Mouse (Mus musculus) erythroid progenitor cell, adult 5-6 weeks (primary cell): ENCODE data around the gene Ptk7. TPM values are rescaled to one million over a fixed set of nuclear protein-coding genes. Genes with fewer than 3 reads are reported as not detected.
A peak's percentile ranks its signal among the peaks of the same experiment; 100 is the strongest.

ENCODE experiments used
- ATAC-seq: replicated peaks from 2 replicates; pipeline ENCODE4 v1.8.0; 2016; ENCODE audit warnings: moderate number of reproducible peaks, mild to moderate bottlenecking, moderate TSS enrichment, inconsistent platforms; ENCODE audit not compliant: poor library complexity, low FRiP score, severe bottlenecking
- total RNA-seq, 2 experiments: library from RNA; stranded (forward) in 1 of 2; stranded (reverse) in 1 of 2; fragments of 150-400 nt in 1 of 2; fragments of 186-747, 209-891 nt in 1 of 2; gene quantifications; 2 replicates each; pipeline versions ENCODE4 v1.2.3 to v1.2.4; 2015 to 2017; ENCODE audit warnings: low replicate concordance in 2 of 2

Gene Ptk7
- total RNA-seq, 2 experiments from 2014 or later, result 0.30 TPM; not detected in 1

GRCm38 (mm10) chr17:46545813-46546564, 83.3 kb downstream of the Ptk7 start, which contains the start of gene Cul9:
Gene Cul9 (minus strand): TSS chr17:46546388.
- no peak for ATAC-seq

GRCm38 (mm10) chr17:46543661-46544060, 85.6 kb downstream of the Ptk7 start:
- no peak for ATAC-seq

GRCm38 (mm10) chr17:46525579-46526307, 103.6 kb downstream of the Ptk7 start:
- ATAC-seq, result peak; percentile 78

- no peak for ATAC-seq
Observed at GRCm38 (mm10) chr17:46525065-46525464, 104.2 kb downstream of the Ptk7 start.

GRCm38 (mm10) chr17:46521963-46522668, 107.2 kb downstream of the Ptk7 start:
- no peak for ATAC-seq

GRCm38 (mm10) chr17:46521174-46521573, 108.1 kb downstream of the Ptk7 start:
- ATAC-seq, result no peak

GRCm38 (mm10) chr17:46520385-46520979, 108.8 kb downstream of the Ptk7 start:
- no peak for ATAC-seq

- ATAC-seq, result no peak
Observed at GRCm38 (mm10) chr17:46519971-46520370, 109.3 kb downstream of the Ptk7 start.

Other genes with a start within 250 kb of the Ptk7 start
- 0.72 and 8.8 TPM in 2 replicates for gene Zfp318, start 245.8 kb downstream of the Ptk7 start, total RNA-seq (2015; ENCODE audit: low replicate concordance)
- gene Zfp318, start 245.8 kb downstream of the Ptk7 start, total RNA-seq (2017; ENCODE audit: low replicate concordance), result 3.3 and 10.1 TPM in 2 replicates
- not detected in 2 replicates for gene Crip3, start 200.6 kb downstream of the Ptk7 start, total RNA-seq (2015; ENCODE audit: low replicate concordance)
- not detected in 2 replicates for gene Crip3, start 200.6 kb downstream of the Ptk7 start, total RNA-seq (2017; ENCODE audit: low replicate concordance)
- gene Slc22a7, start 191.0 kb downstream of the Ptk7 start, total RNA-seq (2015; ENCODE audit: low replicate concordance), result not detected in 2 replicates
- gene Slc22a7, start 191.0 kb downstream of the Ptk7 start, total RNA-seq (2017; ENCODE audit: low replicate concordance), result not detected in 2 replicates
- gene Ttbk1, start 141.8 kb downstream of the Ptk7 start, total RNA-seq (2015; ENCODE audit: low replicate concordance), result not detected in 2 replicates
- not detected in 2 replicates for gene Ttbk1, start 141.8 kb downstream of the Ptk7 start, total RNA-seq (2017; ENCODE audit: low replicate concordance)
- 3.8 and 5.0 TPM in 2 replicates for gene Dnph1, start 132.8 kb downstream of the Ptk7 start, total RNA-seq (2015; ENCODE audit: low replicate concordance)
- 0.64 and 1.9 TPM in 2 replicates for gene Dnph1, start 132.8 kb downstream of the Ptk7 start, total RNA-seq (2017; ENCODE audit: low replicate concordance)
- 0.42 and 5.8 TPM in 2 replicates for gene Cul9, start 83.1 kb downstream of the Ptk7 start, total RNA-seq (2015; ENCODE audit: low replicate concordance)
- gene Cul9, start 83.1 kb downstream of the Ptk7 start, total RNA-seq (2017; ENCODE audit: low replicate concordance), result 0.26 TPM in 1 of 2 replicates, not detected in the other
- gene Srf, start 73.3 kb downstream of the Ptk7 start, total RNA-seq (2015; ENCODE audit: low replicate concordance), result 12.2 and 23.8 TPM in 2 replicates
- gene Srf, start 73.3 kb downstream of the Ptk7 start, total RNA-seq (2017; ENCODE audit: low replicate concordance), result 7.2 and 9.9 TPM in 2 replicates
- gene Klc4, start 16.5 kb upstream of the Ptk7 start, total RNA-seq (2015; ENCODE audit: low replicate concordance), result 1.3 and 2.9 TPM in 2 replicates
- 4.5 and 5.5 TPM in 2 replicates for gene Klc4, start 16.5 kb upstream of the Ptk7 start, total RNA-seq (2017; ENCODE audit: low replicate concordance)
- gene Mrpl2, start 16.7 kb upstream of the Ptk7 start, total RNA-seq (2015; ENCODE audit: low replicate concordance), result 5.8 and 10.9 TPM in 2 replicates
- gene Mrpl2, start 16.7 kb upstream of the Ptk7 start, total RNA-seq (2017; ENCODE audit: low replicate concordance), result 12.5 and 13.3 TPM in 2 replicates
- 1.7 TPM in 1 of 2 replicates, not detected in the other for gene Cul7, start 20.8 kb upstream of the Ptk7 start, total RNA-seq (2015; ENCODE audit: low replicate concordance)
- gene Cul7, start 20.8 kb upstream of the Ptk7 start, total RNA-seq (2017; ENCODE audit: low replicate concordance), result 0.30 and 0.39 TPM in 2 replicates
- 2.5 TPM in 1 of 2 replicates, not detected in the other for gene Rrp36, start 44.8 kb upstream of the Ptk7 start, total RNA-seq (2015; ENCODE audit: low replicate concordance)
- gene Rrp36, start 44.8 kb upstream of the Ptk7 start, total RNA-seq (2017; ENCODE audit: low replicate concordance), result 8.6 and 23.7 TPM in 2 replicates
- gene Mea1, start 49.3 kb upstream of the Ptk7 start, total RNA-seq (2015; ENCODE audit: low replicate concordance), result 15.1 and 22.6 TPM in 2 replicates
- 4.2 and 10.9 TPM in 2 replicates for gene Mea1, start 49.3 kb upstream of the Ptk7 start, total RNA-seq (2017; ENCODE audit: low replicate concordance)
- 16.9 and 23.1 TPM in 2 replicates for gene Klhdc3, start 51.4 kb upstream of the Ptk7 start, total RNA-seq (2015; ENCODE audit: low replicate concordance)
- 5.1 and 17.2 TPM in 2 replicates for gene Klhdc3, start 51.4 kb upstream of the Ptk7 start, total RNA-seq (2017; ENCODE audit: low replicate concordance)
- gene Ppp2r5d, start 75.6 kb upstream of the Ptk7 start, total RNA-seq (2015; ENCODE audit: low replicate concordance), result 15.1 and 18.4 TPM in 2 replicates
- 17.1 and 22.8 TPM in 2 replicates for gene Ppp2r5d, start 75.6 kb upstream of the Ptk7 start, total RNA-seq (2017; ENCODE audit: low replicate concordance)
- gene Pex6, start 82.0 kb upstream of the Ptk7 start, total RNA-seq (2015; ENCODE audit: low replicate concordance), result 1.1 TPM in 1 of 2 replicates, not detected in the other
- 1.8 and 4.2 TPM in 2 replicates for gene Pex6, start 82.0 kb upstream of the Ptk7 start, total RNA-seq (2017; ENCODE audit: low replicate concordance)
- not detected in 2 replicates for gene Gnmt, start 99.7 kb upstream of the Ptk7 start, total RNA-seq (2015; ENCODE audit: low replicate concordance)
- not detected in 2 replicates for gene Gnmt, start 99.7 kb upstream of the Ptk7 start, total RNA-seq (2017; ENCODE audit: low replicate concordance)
- 3.4 and 3.6 TPM in 2 replicates for gene Cnpy3, start 122.7 kb upstream of the Ptk7 start, total RNA-seq (2015; ENCODE audit: low replicate concordance)
- gene Cnpy3, start 122.7 kb upstream of the Ptk7 start, total RNA-seq (2017; ENCODE audit: low replicate concordance), result 7.2 and 7.7 TPM in 2 replicates
- not detected in 2 replicates for gene Ptcra, start 134.2 kb upstream of the Ptk7 start, total RNA-seq (2015; ENCODE audit: low replicate concordance)
- gene Ptcra, start 134.2 kb upstream of the Ptk7 start, total RNA-seq (2017; ENCODE audit: low replicate concordance), result not detected in 2 replicates
- gene 2310039H08Rik, start 143.1 kb upstream of the Ptk7 start, total RNA-seq (2015; ENCODE audit: low replicate concordance), result 7.2 and 15.1 TPM in 2 replicates
- gene 2310039H08Rik, start 143.1 kb upstream of the Ptk7 start, total RNA-seq (2017; ENCODE audit: low replicate concordance), result 1.8 and 4.2 TPM in 2 replicates
- gene Rpl7l1, start 153.2 kb upstream of the Ptk7 start, total RNA-seq (2015; ENCODE audit: low replicate concordance), result 29.9 and 35.6 TPM in 2 replicates
- 25.2 and 69.6 TPM in 2 replicates for gene Rpl7l1, start 153.2 kb upstream of the Ptk7 start, total RNA-seq (2017; ENCODE audit: low replicate concordance)
- 28.8 and 64.6 TPM in 2 replicates for gene Bicral, start 229.0 kb upstream of the Ptk7 start, total RNA-seq (2015; ENCODE audit: low replicate concordance)
- 18.7 and 68.4 TPM in 2 replicates for gene Bicral, start 229.0 kb upstream of the Ptk7 start, total RNA-seq (2017; ENCODE audit: low replicate concordance)